Mouse (Mus musculus): ENCODE results near the gene Dcst2. TPM values are rescaled to one million over a fixed set of nuclear protein-coding genes. Genes with fewer than 3 reads are reported as not detected.

The Dcst2 gene
- total and polyA plus RNA-seq, 3 experiments, result 0.06 TPM; not detected in 2

GRCm38 (mm10) chr3:89386438-89387420, 25.0 kb downstream of the Dcst2 start:
- TF ChIP-seq ZKSCAN1 (IDR thresholded peaks at IDR 0.05; ENCODE audit: low read depth, low read length) (no peak), TCF12 (IDR thresholded peaks at IDR 0.05; ENCODE audit: low read depth, low read length) (no peak), MXI1 (IDR thresholded peaks at IDR 0.05; ENCODE audit: low read depth, low read length) (no peak), MEF2A (IDR thresholded peaks at IDR 0.05; ENCODE audit: extremely low read depth, insufficient replicate concordance, low read depth, low read length, poor library complexity, severe bottlenecking) (no peak), GABPA (IDR thresholded peaks at IDR 0.05; ENCODE audit: low read depth, low read length) (no peak), SMC3 (IDR thresholded peaks at IDR 0.05; ENCODE audit: low read depth, low read length) (no peak), TAL1 (IDR thresholded peaks at IDR 0.05; ENCODE audit: low read length) (no peak), USF2 (IDR thresholded peaks at IDR 0.05; ENCODE audit: borderline replicate concordance in 1 of 2, insufficient read depth in 1 of 2, low read depth in 1 of 2, low read length in 2 of 2) (no peak), ZC3H11A (IDR thresholded peaks at IDR 0.05; ENCODE audit: low read depth, low read length) (no peak), CTCF (IDR thresholded peaks at IDR 0.05 in 2 of 3, conservative IDR thresholded peaks at IDR 0.05 in 1 of 3; ENCODE audit: control insufficient read depth in 1 of 3, insufficient read depth in 1 of 3, low read depth in 2 of 3, low read length in 3 of 3, poor library complexity in 1 of 3, severe bottlenecking in 1 of 3) (no peak), ELF1 (IDR thresholded peaks at IDR 0.05; ENCODE audit: low read depth, low read length) (no peak), MYC (IDR thresholded peaks at IDR 0.05; ENCODE audit: low read depth, low read length) (no peak), MAX (IDR thresholded peaks at IDR 0.05; ENCODE audit: low read length) (no peak), MAZ (IDR thresholded peaks at IDR 0.05; ENCODE audit: low read depth, low read length) (no peak), BHLHE40 (IDR thresholded peaks at IDR 0.05; ENCODE audit: borderline replicate concordance, low read depth, low read length) (no peak)
- Histone ChIP-seq H3K27me3 (ENCODE audit: control insufficient read depth in 1 of 2, insufficient read depth in 2 of 2, low read length in 2 of 2) (no peaks in the 10 kb centered on the region), H3K36me3 (ENCODE audit: control insufficient read depth in 1 of 2, insufficient read depth in 2 of 2, low read length in 2 of 2) (peaks cover 0 to 30% of the 10 kb centered on the region in 2 experiments; a peak in 2 of 4 replicates), H3K27ac (ENCODE audit: control insufficient read depth, low read depth, low read length) (no peak overlapping the region), H3K4me1 (ENCODE audit: control insufficient read depth in 1 of 2, insufficient read depth in 2 of 2, low read length in 2 of 2) (peaks cover 11 to 36% of the 10 kb centered on the region in 2 experiments), H3K79me2 (ENCODE audit: control insufficient read depth, insufficient read depth, low read length, poor library complexity) (peaks cover 5% of the 10 kb centered on the region; the same call in 1 of the 2 replicates), H3K9ac (ENCODE audit: control insufficient read depth, low read depth, low read length, poor library complexity, severe bottlenecking) (no peak overlapping the region), H3K4me3 (ENCODE audit: control insufficient read depth in 1 of 2, insufficient read depth in 1 of 2, low read depth in 2 of 2, low read length in 2 of 2) (no peak overlapping the region), H3K9me3 (replicated peaks; ENCODE audit: insufficient read depth, low read length) (no peaks in the 10 kb centered on the region)
- DNase-seq (ENCODE audit: low read depth, low spot score), result no peak

GRCm38 (mm10) chr3:89387632-89388031, 25.9 kb downstream of the Dcst2 start:
- TF ChIP-seq UBTF (IDR thresholded peaks at IDR 0.05; ENCODE audit: borderline replicate concordance, insufficient read depth, low read depth, low read length) (no peak), MEF2A (IDR thresholded peaks at IDR 0.05; ENCODE audit: extremely low read depth, insufficient replicate concordance, low read depth, low read length, poor library complexity, severe bottlenecking) (no peak), ZC3H11A (IDR thresholded peaks at IDR 0.05; ENCODE audit: low read depth, low read length) (no peak), ETS1 (IDR thresholded peaks at IDR 0.05; ENCODE audit: low read depth, low read length) (no peak), KAT2A (conservative IDR thresholded peaks at IDR 0.05; ENCODE audit: low read depth, low read length) (no peak), TAL1 (IDR thresholded peaks at IDR 0.05; ENCODE audit: low read length) (no peak), MAFK (IDR thresholded peaks at IDR 0.05; ENCODE audit: borderline replicate concordance, low read depth, low read length) (no peak), USF1 (IDR thresholded peaks at IDR 0.05; ENCODE audit: low read depth, low read length) (no peak), USF2 (IDR thresholded peaks at IDR 0.05; ENCODE audit: borderline replicate concordance in 1 of 2, insufficient read depth in 1 of 2, low read depth in 1 of 2, low read length in 2 of 2) (no peak), HCFC1 (IDR thresholded peaks at IDR 0.05; ENCODE audit: low read depth, low read length) (no peak), ZMIZ1 (IDR thresholded peaks at IDR 0.05; ENCODE audit: low read depth, low read length) (no peak), POLR2A (IDR thresholded peaks at IDR 0.05; ENCODE audit: control insufficient read depth in 1 of 2, insufficient read depth in 1 of 2, low read depth in 1 of 2, low read length in 2 of 2, poor library complexity in 1 of 2) (no peak), BHLHE40 (IDR thresholded peaks at IDR 0.05; ENCODE audit: borderline replicate concordance, low read depth, low read length) (no peak), MXI1 (IDR thresholded peaks at IDR 0.05; ENCODE audit: low read depth, low read length) (no peak)
- Histone ChIP-seq H3K27ac (ENCODE audit: control insufficient read depth, low read depth, low read length) (no peak overlapping the region), H3K9ac (ENCODE audit: control insufficient read depth, low read depth, low read length, poor library complexity, severe bottlenecking) (no peak overlapping the region), H3K36me3 (ENCODE audit: control insufficient read depth in 1 of 2, insufficient read depth in 2 of 2, low read length in 2 of 2) (peaks cover 0 to 30% of the 10 kb centered on the region in 2 experiments; a peak in 2 of 4 replicates), H3K9me3 (replicated peaks; ENCODE audit: insufficient read depth, low read length) (no peaks in the 10 kb centered on the region), H3K4me1 (ENCODE audit: control insufficient read depth in 1 of 2, insufficient read depth in 2 of 2, low read length in 2 of 2) (peaks cover 11 to 36% of the 10 kb centered on the region in 2 experiments), H3K27me3 (ENCODE audit: control insufficient read depth in 1 of 2, insufficient read depth in 2 of 2, low read length in 2 of 2) (no peaks in the 10 kb centered on the region), H3K79me2 (ENCODE audit: control insufficient read depth, insufficient read depth, low read length, poor library complexity) (peaks cover 12% of the 10 kb centered on the region), H3K4me3 (ENCODE audit: control insufficient read depth in 1 of 2, insufficient read depth in 1 of 2, low read depth in 2 of 2, low read length in 2 of 2) (no peak overlapping the region)
- no peak for DNase-seq (ENCODE audit: low read depth, low spot score)
